27 mouse cellular contexts compared by ENCODE assay signal in genomic region chr17:25760148-25760547, GRCm38 (mm10). TPM values are rescaled to one million over a fixed set of nuclear protein-coding genes. Genes with fewer than 3 reads are reported as not detected.
"Had no signal": no experiment of that assay in that cellular context is flagged by ENCODE, and none has a peak within 500 bp of the region (broad histone marks: within the 10 kb centered on the region; RNA-seq: fewer than 3 reads in every experiment).

No protein-coding gene starts in this region.

- H3K27ac ChIP-seq: limb, embryonic 12.5 days; limb, embryonic 15.5 days; liver, embryonic 14.5 days; macrophage; midbrain, embryonic 12.5 days; midbrain, embryonic 15.5 days; neural tube, embryonic 12.5 days; neural tube, embryonic 15.5 days had no signal

- H3K27me3 ChIP-seq: limb, embryonic 12.5 days; limb, embryonic 15.5 days; midbrain, embryonic 15.5 days; neural tube, embryonic 12.5 days; neural tube, embryonic 15.5 days had no signal

- H3K4me1 ChIP-seq: limb, embryonic 15.5 days; midbrain, embryonic 12.5 days; midbrain, embryonic 15.5 days; neural tube, embryonic 12.5 days; neural tube, embryonic 15.5 days had no signal

- H3K4me3 ChIP-seq: limb, embryonic 12.5 days; limb, embryonic 15.5 days; midbrain, embryonic 12.5 days; midbrain, embryonic 15.5 days; neural tube, embryonic 12.5 days; neural tube, embryonic 15.5 days had no signal

- H3K36me3 ChIP-seq: limb, embryonic 12.5 days; limb, embryonic 15.5 days; midbrain, embryonic 12.5 days; midbrain, embryonic 15.5 days; neural tube, embryonic 12.5 days; neural tube, embryonic 15.5 days had no signal

- ATAC-seq: inflammation-experienced regulatory T-cells, adult 6 months; intestine, embryonic 16.5 days; liver, postnatal 0 days; lung, postnatal 0 days; midbrain, embryonic 15.5 days had no signal

- DNase-seq: kidney, adult 18-20 months; kidney, adult 9 months; kidney, postnatal 14 days; kidney, postnatal 4 days; layer of hippocampus, adult 9-11 months; layer of hippocampus, postnatal 36 days; left cerebral cortex, postnatal 4 days; liver, postnatal 0 days; lung, embryonic 14.5 days; thymus, adult 2 months; thymus, postnatal 14 days; thymus, postnatal 4 days had no signal

RNA-seq across cellular contexts. Expression of gene Msln, which starts 6.0 kb away (rescaled TPM):
- total RNA-seq: megakaryocyte, adult 5-6 weeks had no signal
- polyA plus RNA-seq: inflammation-experienced regulatory T-cells, adult 6 months; limb, embryonic 12.5 days; macrophage had no signal

RNA-seq across cellular contexts. Expression of gene Mslnl, which starts 24.3 kb away (rescaled TPM):
- total RNA-seq: left cerebral cortex, postnatal 4 days had no signal
- polyA plus RNA-seq: inflammation-experienced regulatory T-cells, adult 6 months; kidney, embryonic 16.5 days; limb, embryonic 12.5 days; liver, embryonic 11.5 days; liver, embryonic 14.5 days; liver, postnatal 0 days; macrophage; midbrain, embryonic 12.5 days; midbrain, embryonic 15.5 days; neural tube, embryonic 12.5 days; neural tube, embryonic 15.5 days had no signal

RNA-seq across cellular contexts. Expression of gene Ccdc78, which starts 26.2 kb away (rescaled TPM):
- total RNA-seq: left cerebral cortex, postnatal 4 days; megakaryocyte, adult 5-6 weeks had no signal
- polyA plus RNA-seq: liver, postnatal 0 days; macrophage; spleen, adult 2 months had no signal
